ENCODE assay signal across 20 mouse cellular contexts in genomic region chr7:88187555-88187954, GRCm38 (mm10).
DNase-seq lines count a peak whose midpoint lies in the region; ATAC-seq and TF ChIP-seq lines count a peak whose summit lies in the region.
"Had no signal": no experiment of that assay in that cellular context is flagged by ENCODE, and none has a peak within 500 bp of the region (broad histone marks: within the 10 kb centered on the region; RNA-seq: fewer than 3 reads in every experiment).

No protein-coding gene starts in this region.

- DNase-seq in forebrain, embryonic 14.5 days (ENCODE audit: low spot score), result peak; percentile 62
- peak; percentile 40 for DNase-seq in left cerebral cortex, postnatal 4 days
- DNase-seq in left cerebral cortex, adult 9 months (ENCODE audit: low spot score in 2 of 2), result no peak
- peak; percentile 14 for DNase-seq in brain, embryonic 18.5 days (ENCODE audit: low read depth, low spot score)
- peak; percentile 33 for DNase-seq in forebrain, postnatal 0 days
- DNase-seq: adrenal gland, adult 2 months; adrenal gland, postnatal 25 days; cerebellum, adult 11-12 months; cerebellum, adult 9-10 months; embryo, embryonic 11 days; gastrocnemius, postnatal 36 days; heart, adult 11 months; heart, postnatal 14 days; kidney, adult 8-10 months had no signal

- peak; percentile 65 for ATAC-seq in forebrain, embryonic 14.5 days
- ATAC-seq in forebrain, embryonic 12.5 days (ENCODE audit: low FRiP score), result no peak
- peak; percentile 67; the same call in 1 of the 2 replicates for ATAC-seq in forebrain, postnatal 0 days
- ATAC-seq in inflammation-experienced regulatory T-cells, adult 6 months, result no peak
- ATAC-seq: intestine, postnatal 0 days had no signal

- WGBS in forebrain, embryonic 14.5 days, result 67% methylated on average over 2 of the region's 2 CpGs
- 80% methylated on average over 2 of the region's 2 CpGs for WGBS in forebrain, embryonic 12.5 days
- WGBS in forebrain, postnatal 0 days, result 51% methylated on average over 2 of the region's 2 CpGs

- intact Hi-C loops in left cerebral cortex, postnatal 4 days (cut with DNase I), result no loop called here

- no peak overlapping the region for H3K27ac ChIP-seq in forebrain, embryonic 14.5 days (ENCODE audit: low read depth, low read length)
- no peak overlapping the region for H3K27ac ChIP-seq in forebrain, embryonic 12.5 days
- H3K27ac ChIP-seq in forebrain, postnatal 0 days (ENCODE audit: low read depth, low read length), result no peak overlapping the region
- H3K27ac ChIP-seq: embryonic facial prominence, embryonic 15.5 days; hindbrain, embryonic 13.5 days had no signal

- H3K9ac ChIP-seq in forebrain, embryonic 14.5 days (ENCODE audit: low read length), result no peak overlapping the region
- H3K9ac ChIP-seq in forebrain, embryonic 12.5 days, result no peak overlapping the region
- no peak overlapping the region for H3K9ac ChIP-seq in forebrain, postnatal 0 days
- H3K9ac ChIP-seq: embryonic facial prominence, embryonic 15.5 days; hindbrain, embryonic 13.5 days had no signal

- no peak for TF ChIP-seq CTCF in forebrain, postnatal 0 days (IDR thresholded peaks at IDR 0.05; ENCODE audit: low read depth)

- H3K9me3 ChIP-seq in forebrain, embryonic 14.5 days (replicated peaks; ENCODE audit: control insufficient read depth, low read length), result no peaks in the 10 kb centered on the region
- no peaks in the 10 kb centered on the region for H3K9me3 ChIP-seq in forebrain, embryonic 12.5 days
- no peaks in the 10 kb centered on the region for H3K9me3 ChIP-seq in forebrain, postnatal 0 days (ENCODE audit: low read length)
- H3K9me3 ChIP-seq: embryonic facial prominence, embryonic 15.5 days; hindbrain, embryonic 13.5 days had no signal

- no peak overlapping the region for H3K4me3 ChIP-seq in forebrain, embryonic 14.5 days (ENCODE audit: low read depth, low read length)
- no peak overlapping the region for H3K4me3 ChIP-seq in forebrain, embryonic 12.5 days (replicated peaks)
- H3K4me3 ChIP-seq in forebrain, postnatal 0 days (ENCODE audit: low read depth, low read length), result no peak overlapping the region
- H3K4me3 ChIP-seq: embryonic facial prominence, embryonic 15.5 days; erythroblast, embryonic 14.5 days; hindbrain, embryonic 13.5 days had no signal

- no peak overlapping the region for H3K4me2 ChIP-seq in forebrain, embryonic 14.5 days (ENCODE audit: low read length)
- H3K4me2 ChIP-seq in forebrain, embryonic 12.5 days, result no peak overlapping the region
- H3K4me2 ChIP-seq in forebrain, postnatal 0 days (ENCODE audit: low read depth), result no peak overlapping the region
- H3K4me2 ChIP-seq: embryonic facial prominence, embryonic 15.5 days; hindbrain, embryonic 13.5 days had no signal

- no peaks in the 10 kb centered on the region for H3K4me1 ChIP-seq in forebrain, embryonic 14.5 days (ENCODE audit: control insufficient read depth, insufficient read depth, low read length)
- no peaks in the 10 kb centered on the region for H3K4me1 ChIP-seq in forebrain, embryonic 12.5 days
- H3K4me1 ChIP-seq in forebrain, postnatal 0 days (ENCODE audit: insufficient read depth), result no peaks in the 10 kb centered on the region
- H3K4me1 ChIP-seq: embryonic facial prominence, embryonic 15.5 days; hindbrain, embryonic 13.5 days had no signal

- no peaks in the 10 kb centered on the region for H3K36me3 ChIP-seq in forebrain, embryonic 14.5 days (ENCODE audit: control insufficient read depth, insufficient read depth, low read length)
- H3K36me3 ChIP-seq in forebrain, embryonic 12.5 days (replicated peaks), result no peaks in the 10 kb centered on the region
- no peaks in the 10 kb centered on the region for H3K36me3 ChIP-seq in forebrain, postnatal 0 days (ENCODE audit: insufficient read depth)
- H3K36me3 ChIP-seq: embryonic facial prominence, embryonic 15.5 days; hindbrain, embryonic 13.5 days had no signal

- no peaks in the 10 kb centered on the region for H3K27me3 ChIP-seq in forebrain, embryonic 14.5 days (replicated peaks; ENCODE audit: control insufficient read depth, insufficient read depth, low read length)
- H3K27me3 ChIP-seq in forebrain, embryonic 12.5 days, result no peaks in the 10 kb centered on the region
- H3K27me3 ChIP-seq in forebrain, postnatal 0 days (ENCODE audit: insufficient read depth, low read length), result no peaks in the 10 kb centered on the region
- H3K27me3 ChIP-seq: embryonic facial prominence, embryonic 15.5 days; hindbrain, embryonic 13.5 days had no signal

Comparison
In these comparisons a context has a peak if more than half of its experiments do, and no peak if none do; other contexts are left out.
1. ATAC-seq: peak in forebrain, embryonic 14.5 days (single experiment) and forebrain, postnatal 0 days (single experiment); none in forebrain, embryonic 12.5 days (single experiment) and inflammation-experienced regulatory T-cells, adult 6 months (single experiment).
2. DNase-seq: peak in forebrain, embryonic 14.5 days (single experiment), left cerebral cortex, postnatal 4 days (single experiment), brain, embryonic 18.5 days (single experiment) and forebrain, postnatal 0 days (single experiment); none in left cerebral cortex, adult 9 months (0 of 2).